Mouse (Mus musculus): ENCODE measurements around the gene Cdr2l. TPM values are rescaled to one million over a fixed set of nuclear protein-coding genes. Genes with fewer than 3 reads are reported as not detected.
A peak's percentile ranks its signal among the peaks of the same experiment; 100 is the strongest.

Cdr2l gene
- polyA plus RNA-seq, 1 experiment from 2014 or later: 19.9 TPM

- Histone ChIP-seq H3K4me1 (replicated peaks) (peaks cover 34% of the 10 kb centered on the region), H3K4me3 (replicated peaks) (no peak overlapping the region), H3K9me3 (no peaks in the 10 kb centered on the region), H3K4me2 (no peak overlapping the region), H3K27ac (no peak overlapping the region), H3K9ac (replicated peaks) (no peak overlapping the region), H3K36me3 (no peaks in the 10 kb centered on the region), H3K27me3 (peaks cover 40% of the 10 kb centered on the region)
- 37% methylated on average over 4 of the region's 4 CpGs for WGBS
- ATAC-seq (ENCODE audit: insufficient number of reproducible peaks, insufficient read depth, low FRiP score, low TSS enrichment, low read depth): no peak
Measured at GRCm38 (mm10) chr11:115349976-115350375, 31.7 kb upstream of the Cdr2l start.

- Histone ChIP-seq H3K4me1 (replicated peaks) (peaks cover 10% of the 10 kb centered on the region), H3K27ac (no peak overlapping the region), H3K4me3 (replicated peaks) (no peak overlapping the region), H3K27me3 (peaks cover 54% of the 10 kb centered on the region), H3K9me3 (no peaks in the 10 kb centered on the region), H3K36me3 (no peaks in the 10 kb centered on the region), H3K4me2 (no peak overlapping the region), H3K9ac (replicated peaks) (no peak overlapping the region)
- 93% methylated on average over 5 of the region's 5 CpGs for WGBS
- ATAC-seq (ENCODE audit: insufficient number of reproducible peaks, insufficient read depth, low FRiP score, low TSS enrichment, low read depth): no peak
Measured at GRCm38 (mm10) chr11:115353375-115353774, 28.3 kb upstream of the Cdr2l start.

DNA sequence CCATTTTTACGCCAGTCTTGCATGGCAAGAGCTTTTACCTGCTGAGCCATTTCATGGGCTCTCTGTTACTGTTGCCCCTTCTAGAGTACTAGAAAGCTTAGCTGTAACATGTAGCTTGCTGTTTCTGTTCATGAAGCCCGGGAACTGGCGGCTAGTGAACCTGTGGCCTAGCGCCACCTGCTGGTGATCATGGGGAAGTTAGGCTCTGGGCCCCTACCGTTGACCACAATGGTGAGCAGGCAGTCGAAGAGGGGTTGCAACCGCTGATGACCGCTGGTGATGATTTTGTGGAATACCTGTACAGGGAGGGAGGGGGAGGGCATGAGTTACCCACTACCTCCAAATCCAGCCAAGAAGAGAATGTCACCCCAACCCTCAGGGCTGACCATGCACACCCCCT, 27.5 kb upstream of the Cdr2l start:
- H3K9ac ChIP-seq (replicated peaks): 0 out of 2 replicates have a peak overlapping the region, but pooled peaks have one; percentile 2
- H3K4me1 ChIP-seq (replicated peaks): peaks cover 3% of the 10 kb centered on the region
- WGBS: 12% methylated on average over 8 of the region's 8 CpGs
- peaks cover 56% of the 10 kb centered on the region for H3K27me3 ChIP-seq
- H3K9me3 ChIP-seq: no peaks in the 10 kb centered on the region
- H3K36me3 ChIP-seq: no peaks in the 10 kb centered on the region
- no peak overlapping the region for H3K27ac ChIP-seq
- H3K4me3 ChIP-seq (replicated peaks): no peak overlapping the region
- H3K4me2 ChIP-seq: no peak overlapping the region
- ATAC-seq (ENCODE audit: insufficient number of reproducible peaks, insufficient read depth, low FRiP score, low TSS enrichment, low read depth): peak; percentile 11; the same call in 1 of the 2 replicates

DNA sequence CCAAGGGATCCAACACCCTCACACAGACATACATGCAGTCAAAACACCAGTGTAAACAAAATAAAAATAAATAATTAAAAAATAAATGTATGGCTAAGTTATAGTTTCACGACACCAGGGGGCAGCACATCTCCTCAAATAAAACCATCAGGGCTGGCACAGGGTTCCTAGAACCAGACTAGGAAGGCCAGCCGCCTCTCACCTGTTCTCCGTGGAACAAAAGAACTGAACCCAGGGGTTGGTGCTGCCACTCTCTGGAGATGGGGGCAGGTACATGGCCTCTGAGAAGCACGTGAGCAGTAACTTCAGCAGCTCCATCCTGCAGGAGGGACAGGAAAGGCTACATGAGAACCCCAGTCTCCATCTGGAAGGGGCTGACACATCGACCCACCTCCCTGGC, 23.2 kb upstream of the Cdr2l start:
- peaks cover 43% of the 10 kb centered on the region for H3K27me3 ChIP-seq
- no peaks in the 10 kb centered on the region for H3K9me3 ChIP-seq
- no peak for ATAC-seq (ENCODE audit: insufficient number of reproducible peaks, insufficient read depth, low FRiP score, low TSS enrichment, low read depth)
- 21% methylated on average over 5 of the region's 5 CpGs for WGBS
- H3K4me1 ChIP-seq (replicated peaks): peaks cover 3% of the 10 kb centered on the region; the same call in 1 of the 2 replicates
- no peak overlapping the region for H3K4me3 ChIP-seq (replicated peaks)
- H3K27ac ChIP-seq: no peak overlapping the region
- no peak overlapping the region for H3K9ac ChIP-seq (replicated peaks)
- no peaks in the 10 kb centered on the region for H3K36me3 ChIP-seq
- no peak overlapping the region for H3K4me2 ChIP-seq

DNA sequence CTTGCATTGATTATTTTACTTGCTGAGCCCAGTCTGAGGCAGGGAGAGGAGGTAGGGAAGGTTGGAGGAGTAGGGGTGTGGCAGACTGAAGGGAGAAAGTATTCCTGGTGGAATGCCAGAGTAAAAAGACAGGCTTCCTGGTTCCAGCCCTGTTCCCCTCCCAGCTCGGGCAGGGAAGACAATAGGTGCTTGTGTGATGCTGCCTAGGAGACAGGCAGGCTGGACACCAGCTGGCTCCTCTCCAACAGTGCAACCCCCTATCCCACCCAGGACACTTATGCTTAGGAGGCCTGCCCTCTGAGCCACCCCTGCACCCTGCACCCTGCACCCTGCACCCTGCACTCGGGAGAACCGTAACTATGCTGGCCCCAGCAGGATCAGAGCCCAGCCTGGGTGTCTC, 22.4 kb upstream of the Cdr2l start:
- Histone ChIP-seq H3K4me2 (no peak overlapping the region), H3K36me3 (no peaks in the 10 kb centered on the region), H3K27ac (no peak overlapping the region), H3K4me3 (replicated peaks) (no peak overlapping the region), H3K9ac (replicated peaks) (no peak overlapping the region; the same call in 1 of the 2 replicates), H3K27me3 (peaks cover 50% of the 10 kb centered on the region), H3K4me1 (replicated peaks) (peaks cover 3% of the 10 kb centered on the region; the same call in 1 of the 2 replicates), H3K9me3 (no peaks in the 10 kb centered on the region)
- ATAC-seq (ENCODE audit: insufficient number of reproducible peaks, insufficient read depth, low FRiP score, low TSS enrichment, low read depth): no peak
- WGBS: 63% methylated on average over 3 of the region's 3 CpGs

GRCm38 (mm10) chr11:115359726-115360125, 22.0 kb upstream of the Cdr2l start:
- Histone ChIP-seq H3K9me3 (no peaks in the 10 kb centered on the region), H3K36me3 (no peaks in the 10 kb centered on the region), H3K27me3 (peaks cover 50% of the 10 kb centered on the region), H3K4me3 (replicated peaks) (no peak overlapping the region), H3K9ac (replicated peaks) (no peak overlapping the region; the same call in 1 of the 2 replicates), H3K27ac (no peak overlapping the region), H3K4me2 (no peak overlapping the region), H3K4me1 (replicated peaks) (peaks cover 3% of the 10 kb centered on the region; the same call in 1 of the 2 replicates)
- no peak for ATAC-seq (ENCODE audit: insufficient number of reproducible peaks, insufficient read depth, low FRiP score, low TSS enrichment, low read depth)
- 78% methylated on average over 6 of the region's 6 CpGs for WGBS

DNA sequence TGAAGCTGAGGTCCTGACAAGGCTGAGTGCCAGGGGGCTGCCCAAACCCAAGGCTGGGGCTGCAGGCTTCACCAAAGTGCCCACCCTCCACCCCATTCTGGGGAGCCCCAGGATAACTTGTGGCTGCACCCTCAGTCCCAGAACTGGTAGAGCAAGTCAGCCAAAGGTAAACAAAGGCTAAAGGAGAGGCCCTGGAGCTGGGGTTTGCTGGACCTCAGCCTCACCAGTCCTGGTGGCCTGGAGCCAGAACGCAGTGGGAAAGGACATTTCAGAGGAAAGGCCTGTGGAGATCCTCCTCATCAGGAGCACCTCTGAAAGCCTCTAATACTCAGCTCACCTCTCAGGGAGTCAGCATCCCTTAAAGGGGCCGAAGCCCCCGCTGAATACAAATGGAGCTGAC, 17.6 kb upstream of the Cdr2l start:
- Histone ChIP-seq H3K4me1 (replicated peaks) (peaks cover 15% of the 10 kb centered on the region), H3K27me3 (peaks cover 64% of the 10 kb centered on the region), H3K36me3 (no peaks in the 10 kb centered on the region), H3K4me2 (no peak overlapping the region), H3K9me3 (no peaks in the 10 kb centered on the region), H3K9ac (replicated peaks) (no peak overlapping the region), H3K4me3 (replicated peaks) (no peak overlapping the region), H3K27ac (no peak overlapping the region)
- 77% methylated on average over 3 of the region's 3 CpGs for WGBS
- no peak for ATAC-seq (ENCODE audit: insufficient number of reproducible peaks, insufficient read depth, low FRiP score, low TSS enrichment, low read depth)

DNA sequence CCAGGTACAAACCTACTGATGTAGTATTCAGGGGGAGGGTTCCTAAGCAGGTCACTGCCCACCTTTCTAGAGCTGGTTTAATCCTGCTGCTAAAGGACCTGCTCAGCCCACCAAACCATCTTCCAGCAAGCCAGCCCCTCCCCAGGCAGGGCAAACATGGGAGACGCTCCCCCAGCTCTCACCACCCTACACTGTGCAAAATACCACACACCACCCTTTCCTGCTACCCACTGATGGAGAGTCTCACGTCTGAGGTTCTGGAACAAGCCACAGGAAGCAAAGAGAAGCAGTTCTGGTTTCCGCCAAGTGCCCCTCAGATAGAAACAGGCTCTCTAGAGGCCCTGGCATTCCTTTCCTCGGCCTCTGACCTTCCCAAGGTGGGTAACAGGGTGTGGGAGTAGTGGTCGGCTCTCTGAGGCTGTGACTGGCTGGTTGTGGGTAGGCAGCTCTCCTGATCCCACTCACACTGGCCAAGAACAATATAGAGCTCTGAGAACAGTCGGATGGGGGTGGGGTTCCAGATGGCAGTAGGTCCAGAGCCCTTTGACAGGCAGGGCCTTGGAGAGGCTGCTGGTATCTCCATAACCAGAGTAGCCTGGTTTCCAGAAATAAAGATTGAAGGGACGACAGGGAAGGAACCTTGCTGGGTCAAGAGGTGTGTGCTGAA, 15.5 kb upstream of the Cdr2l start:
- ATAC-seq (ENCODE audit: insufficient number of reproducible peaks, insufficient read depth, low FRiP score, low TSS enrichment, low read depth): peak; percentile 54; the same call in 1 of the 2 replicates
- no peak overlapping the region for H3K4me2 ChIP-seq
- H3K9me3 ChIP-seq: no peaks in the 10 kb centered on the region
- H3K9ac ChIP-seq (replicated peaks): no peak overlapping the region
- WGBS: 42% methylated on average over 7 of the region's 7 CpGs
- H3K36me3 ChIP-seq: no peaks in the 10 kb centered on the region
- no peak overlapping the region for H3K27ac ChIP-seq
- H3K4me1 ChIP-seq (replicated peaks): peaks cover 12% of the 10 kb centered on the region
- H3K27me3 ChIP-seq: peaks cover 78% of the 10 kb centered on the region
- no peak overlapping the region for H3K4me3 ChIP-seq (replicated peaks)

DNA sequence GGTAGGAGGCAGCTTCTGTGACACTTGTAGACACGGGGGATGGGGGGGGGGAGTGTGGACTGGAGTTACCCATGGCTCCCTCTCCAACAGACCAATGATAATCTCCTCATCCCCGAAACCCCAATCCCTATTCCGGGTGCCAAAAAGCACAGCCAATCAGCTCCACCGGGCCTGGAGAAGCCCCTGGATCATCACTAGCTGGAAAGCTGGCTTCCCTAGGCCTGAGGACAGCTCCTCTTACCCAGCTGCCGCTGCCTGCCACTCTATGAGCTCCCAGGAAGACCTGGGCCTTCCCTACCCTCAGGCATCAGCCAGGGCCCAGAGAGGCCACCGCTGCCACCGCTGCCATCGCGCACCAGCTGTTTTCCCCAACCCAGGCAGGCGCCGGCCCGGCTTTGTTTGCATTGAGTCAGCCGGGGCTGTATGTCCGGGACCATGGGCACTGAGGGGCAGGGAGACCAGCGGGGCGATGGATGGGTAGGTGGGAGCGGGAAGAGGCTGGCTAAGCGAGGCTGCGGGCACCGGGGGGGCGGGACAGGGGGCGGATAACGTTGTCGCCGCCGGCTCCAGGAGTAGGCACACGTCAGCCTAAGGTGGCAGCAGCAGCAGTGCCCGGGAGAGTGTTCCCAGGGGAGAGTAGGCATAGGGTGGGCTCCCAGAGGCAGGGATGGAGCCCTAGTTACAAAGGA, 14.9 kb upstream of the Cdr2l start:
- Histone ChIP-seq H3K36me3 (no peaks in the 10 kb centered on the region), H3K9me3 (no peaks in the 10 kb centered on the region), H3K27ac (no peak overlapping the region), H3K4me1 (replicated peaks) (peaks cover 12% of the 10 kb centered on the region), H3K27me3 (peaks cover 84% of the 10 kb centered on the region), H3K9ac (replicated peaks) (peak overlapping the region; percentile 48; the same call in 1 of the 2 replicates), H3K4me3 (replicated peaks) (peak overlapping the region; percentile 48), H3K4me2 (peak overlapping the region; percentile 74)
- whole genome bisulfite sequencing: 2% methylated on average over 26 of the region's 28 CpGs
- ATAC-seq (ENCODE audit: insufficient number of reproducible peaks, insufficient read depth, low FRiP score, low TSS enrichment, low read depth): no peak

DNA sequence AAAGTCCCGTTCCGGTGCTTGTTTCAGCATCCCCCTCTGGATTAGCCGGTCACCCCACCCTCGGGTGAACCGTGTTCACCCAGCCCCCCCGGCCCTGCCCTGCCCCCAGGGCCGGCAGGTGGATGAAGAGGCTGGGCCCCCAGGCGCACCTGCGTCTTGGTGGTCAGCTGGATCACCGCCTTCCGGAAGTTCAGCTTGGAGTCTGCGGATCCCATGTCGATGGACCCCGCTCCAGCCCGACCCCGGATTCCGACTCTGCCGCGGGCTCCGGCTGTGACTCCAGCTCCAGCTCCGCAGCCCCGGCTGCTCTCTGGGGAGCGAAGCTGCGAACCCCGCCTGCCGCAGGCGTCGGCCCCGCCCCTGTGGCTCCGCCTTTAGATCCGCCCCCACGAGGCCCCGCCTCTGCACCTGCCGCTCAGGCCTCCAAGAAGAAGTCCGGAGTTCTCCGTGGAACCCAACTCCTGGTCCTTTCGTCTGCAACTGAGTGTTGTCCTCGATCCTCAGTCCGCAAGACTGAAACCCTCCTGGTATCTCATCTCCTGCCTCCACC, 14.2 kb upstream of the Cdr2l start, which contains the start of gene Hid1:
Gene Hid1, minus strand, starts transcription at position 362 of the 550 bp plus-strand sequence.
- Histone ChIP-seq H3K36me3 (no peaks in the 10 kb centered on the region), H3K4me3 (replicated peaks) (peak within 1 kb of the TSS; percentile 48), H3K4me1 (replicated peaks) (peaks cover 12% of the 10 kb centered on the region), H3K27me3 (peaks cover 91% of the 10 kb centered on the region), H3K4me2 (peak within 1 kb of the TSS; percentile 74), H3K9me3 (no peaks in the 10 kb centered on the region), H3K9ac (replicated peaks) (peak within 1 kb of the TSS; percentile 48; the same call in 1 of the 2 replicates), H3K27ac (no peak within 1 kb of the TSS)
- 1% methylated on average over 39 of the region's 39 CpGs for WGBS
- no peak for ATAC-seq (ENCODE audit: insufficient number of reproducible peaks, insufficient read depth, low FRiP score, low TSS enrichment, low read depth)

- no peak for ATAC-seq (ENCODE audit: insufficient number of reproducible peaks, insufficient read depth, low FRiP score, low TSS enrichment, low read depth)
- H3K4me1 ChIP-seq (replicated peaks): peaks cover 18% of the 10 kb centered on the region
- no peak overlapping the region for H3K4me3 ChIP-seq (replicated peaks)
- H3K27ac ChIP-seq: no peak overlapping the region
- no peaks in the 10 kb centered on the region for H3K36me3 ChIP-seq
- no peaks in the 10 kb centered on the region for H3K9me3 ChIP-seq
- WGBS: 46% methylated on average over 7 of the region's 7 CpGs
- no peak overlapping the region for H3K4me2 ChIP-seq
- H3K27me3 ChIP-seq: peaks cover 99% of the 10 kb centered on the region
- H3K9ac ChIP-seq (replicated peaks): no peak overlapping the region
Measured at GRCm38 (mm10) chr11:115370368-115370767, 11.3 kb upstream of the Cdr2l start.

Data from limb, embryonic 12.5 days (tissue).